Mouse (Mus musculus) megakaryocyte, embryonic 14.5 days (primary cell): ENCODE measurements around the gene Ssbp2. TPM values are rescaled to one million over a fixed set of nuclear protein-coding genes. Genes with fewer than 3 reads are reported as not detected.

Source experiments
- H3K27me3 ChIP-seq: replicated peaks from 2 replicates; pipeline ENCODE3; 2012; ENCODE audit warnings: inconsistent platforms
- H3K36me3 ChIP-seq: replicated peaks from 2 replicates; pipeline ENCODE3; 2012; ENCODE audit warnings: low read length, inconsistent platforms, mixed read lengths
- H3K4me1 ChIP-seq: 2 replicates; pipeline ENCODE4 v1.6.1; 2012; ENCODE audit warnings: inconsistent platforms
- H3K4me3 ChIP-seq: replicated peaks from 2 replicates; pipeline ENCODE3; 2012; ENCODE audit warnings: moderate library complexity, mild to moderate bottlenecking, inconsistent platforms
- H3K9me3 ChIP-seq: 2 replicates; pipeline ENCODE4 v1.6.1; 2012; ENCODE audit warnings: inconsistent platforms
- FLI1 ChIP-seq: IDR thresholded peaks from 2 replicates; pipeline ENCODE4 v1.6.1; 2012; ENCODE audit warnings: low read length, inconsistent platforms, mixed read lengths
- GATA1 ChIP-seq: IDR thresholded peaks from 3 replicates; pipeline ENCODE4 v1.6.1; 2012; ENCODE audit warnings: mixed read lengths, low read length, inconsistent platforms, borderline replicate concordance
- polyA plus RNA-seq: library from polyadenylated mRNA; stranded (reverse); fragments of >175 nt; gene quantifications from 2 replicates; pipeline ENCODE4 v1.2.3, GENCODE M21; 2012; ENCODE audit warnings: low replicate concordance; ENCODE audit not compliant: insufficient read depth

Ssbp2 gene
- polyA plus RNA-seq, 1 experiment = 15.0 TPM

DNA sequence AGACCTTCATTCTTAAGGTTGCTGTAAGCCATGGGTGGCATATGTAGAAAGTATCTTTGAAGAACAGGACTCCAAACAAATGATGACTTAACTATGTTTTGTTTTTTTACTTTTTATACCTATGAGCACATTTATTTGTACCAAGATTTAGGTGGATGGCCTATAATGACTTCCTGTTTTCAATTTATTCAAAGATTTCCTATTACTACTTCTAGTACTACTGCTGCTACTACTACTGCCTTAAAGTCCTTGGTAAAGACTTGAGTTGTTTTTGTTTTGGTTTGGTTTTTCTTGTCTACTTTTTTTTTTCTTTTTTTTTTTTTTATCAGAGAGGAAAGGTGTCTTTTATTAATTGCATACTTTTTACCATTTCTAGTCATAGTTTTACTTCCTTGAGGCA lies 121.4 kb downstream of the Ssbp2 start:
- Histone ChIP-seq H3K36me3 (peaks cover 13% of the 10 kb centered on the region), H3K9me3 (no peaks in the 10 kb centered on the region), H3K27me3 (no peaks in the 10 kb centered on the region), H3K4me1 (peaks cover 27% of the 10 kb centered on the region), H3K4me3 (no peak overlapping the region)
- TF ChIP-seq FLI1 (no peak), GATA1 (no peak)

DNA sequence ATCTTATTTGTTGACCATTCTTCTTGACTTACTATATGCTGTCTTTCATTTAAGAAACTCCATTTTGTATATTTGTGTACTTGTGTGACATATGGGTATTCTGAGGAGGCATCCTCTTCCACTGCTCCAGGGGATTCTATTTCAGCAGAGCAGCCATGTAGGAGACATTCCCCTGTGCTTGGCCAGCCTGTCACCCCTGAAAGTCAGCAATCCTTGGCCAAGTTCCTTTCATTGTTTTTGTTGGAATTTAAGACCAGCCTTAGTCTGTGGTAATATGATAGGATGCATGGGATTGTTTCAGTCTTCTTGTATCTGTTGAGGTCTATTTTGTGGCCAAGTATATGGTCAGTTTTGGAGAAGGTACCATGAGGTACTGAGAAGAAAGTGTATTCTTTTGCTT lies 122.1 kb downstream of the Ssbp2 start:
- Histone ChIP-seq H3K9me3 (no peaks in the 10 kb centered on the region), H3K27me3 (no peaks in the 10 kb centered on the region), H3K4me1 (peaks cover 27% of the 10 kb centered on the region), H3K4me3 (no peak overlapping the region), H3K36me3 (peaks cover 13% of the 10 kb centered on the region)
- TF ChIP-seq FLI1 = no peak
- no peak for TF ChIP-seq GATA1

DNA sequence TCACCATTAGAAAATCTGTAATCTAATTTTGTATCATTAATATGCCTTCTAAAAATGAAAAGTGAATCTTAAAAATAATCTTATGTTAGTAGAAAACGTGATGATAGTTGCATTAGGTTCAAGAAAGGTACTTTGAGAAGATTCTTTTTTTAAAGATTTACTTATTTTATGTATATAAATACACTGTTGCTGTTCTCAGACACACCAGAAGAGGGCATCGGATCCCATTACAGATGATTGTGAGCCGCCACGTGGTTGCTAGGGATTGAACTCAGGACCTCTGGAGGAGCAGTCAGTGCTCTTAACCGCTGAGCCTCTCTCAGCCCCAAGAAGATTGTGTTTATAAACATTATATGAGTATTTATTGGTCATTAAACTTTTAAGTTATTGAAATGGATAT lies 126.3 kb downstream of the Ssbp2 start:
- Histone ChIP-seq H3K4me3 (no peak overlapping the region), H3K36me3 (peaks cover 6% of the 10 kb centered on the region), H3K4me1 (peaks cover 18% of the 10 kb centered on the region), H3K9me3 (no peaks in the 10 kb centered on the region), H3K27me3 (no peaks in the 10 kb centered on the region)
- TF ChIP-seq GATA1 = no peak
- no peak for TF ChIP-seq FLI1

DNA sequence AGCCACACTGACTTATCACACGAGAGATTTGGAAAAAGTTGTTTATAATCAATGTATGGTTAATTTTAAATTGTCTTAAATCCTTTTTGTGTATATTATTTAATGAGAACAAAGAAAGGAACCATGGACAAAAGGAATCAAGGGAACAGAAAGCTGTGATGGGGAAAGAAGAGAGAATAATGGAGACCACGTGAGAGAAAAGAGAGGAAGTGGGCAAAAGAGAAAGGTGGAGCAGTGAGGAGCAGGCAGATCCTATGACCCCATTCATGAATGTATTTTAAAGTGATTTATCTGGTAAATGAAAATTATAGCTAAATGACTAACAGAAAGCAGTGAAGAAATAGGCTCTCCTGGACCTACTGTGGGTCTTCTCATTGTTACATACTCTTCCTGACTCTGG lies 128.4 kb downstream of the Ssbp2 start:
- Histone ChIP-seq H3K36me3 (peaks cover 11% of the 10 kb centered on the region), H3K27me3 (no peaks in the 10 kb centered on the region), H3K4me1 (peaks cover 12% of the 10 kb centered on the region), H3K4me3 (no peak overlapping the region), H3K9me3 (no peaks in the 10 kb centered on the region)
- TF ChIP-seq FLI1 = no peak

DNA sequence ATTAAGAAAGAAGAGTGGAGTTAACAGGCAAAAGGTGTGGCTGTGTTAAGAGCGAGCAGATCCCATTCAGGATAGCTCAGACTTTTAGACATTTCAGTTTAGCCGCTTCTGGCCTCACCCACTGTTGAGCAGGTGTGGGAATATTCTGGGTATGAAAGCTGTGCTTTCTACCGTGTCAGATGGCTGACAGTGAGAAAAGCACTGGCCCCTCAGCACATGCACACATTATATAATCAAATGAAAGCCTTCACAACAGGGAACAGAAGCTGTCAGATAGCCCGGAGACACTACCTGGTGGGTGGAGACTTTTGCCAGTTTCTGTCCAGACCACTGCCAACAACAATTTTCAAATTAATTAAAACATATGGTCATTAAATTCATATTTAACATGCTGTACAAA lies 131.8 kb downstream of the Ssbp2 start:
- peaks cover 4% of the 10 kb centered on the region for H3K36me3 ChIP-seq
- H3K4me1 ChIP-seq = peaks cover 2% of the 10 kb centered on the region; the same call in 1 of the 2 replicates
- H3K9me3 ChIP-seq = no peaks in the 10 kb centered on the region
- TF ChIP-seq GATA1 (no peak), FLI1 (no peak)
- H3K27me3 ChIP-seq = no peaks in the 10 kb centered on the region
- no peak overlapping the region for H3K4me3 ChIP-seq

DNA sequence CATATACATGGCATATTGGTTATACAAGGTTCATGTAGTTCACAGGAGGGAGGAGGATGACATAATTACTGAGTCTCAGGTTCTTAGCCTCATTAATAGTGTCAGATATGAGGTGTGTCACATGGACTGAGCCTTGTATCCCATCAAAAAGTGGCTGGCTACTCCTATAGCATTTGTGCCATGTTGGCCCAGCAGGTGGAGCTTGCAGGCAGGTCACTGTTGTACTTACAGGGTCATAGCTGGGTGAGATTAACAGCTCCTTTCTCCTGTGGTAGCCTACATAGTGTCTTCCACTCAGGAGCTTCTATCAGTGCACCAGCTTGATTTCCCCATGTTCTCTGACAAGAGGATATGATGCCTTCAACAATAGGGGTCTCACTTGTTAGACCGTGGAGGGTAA lies 135.2 kb downstream of the Ssbp2 start:
- Histone ChIP-seq H3K36me3 (peaks cover 4% of the 10 kb centered on the region), H3K4me1 (peaks cover 2% of the 10 kb centered on the region), H3K27me3 (no peaks in the 10 kb centered on the region), H3K9me3 (no peaks in the 10 kb centered on the region), H3K4me3 (no peak overlapping the region)
- TF ChIP-seq GATA1 (no peak), FLI1 (no peak)

DNA sequence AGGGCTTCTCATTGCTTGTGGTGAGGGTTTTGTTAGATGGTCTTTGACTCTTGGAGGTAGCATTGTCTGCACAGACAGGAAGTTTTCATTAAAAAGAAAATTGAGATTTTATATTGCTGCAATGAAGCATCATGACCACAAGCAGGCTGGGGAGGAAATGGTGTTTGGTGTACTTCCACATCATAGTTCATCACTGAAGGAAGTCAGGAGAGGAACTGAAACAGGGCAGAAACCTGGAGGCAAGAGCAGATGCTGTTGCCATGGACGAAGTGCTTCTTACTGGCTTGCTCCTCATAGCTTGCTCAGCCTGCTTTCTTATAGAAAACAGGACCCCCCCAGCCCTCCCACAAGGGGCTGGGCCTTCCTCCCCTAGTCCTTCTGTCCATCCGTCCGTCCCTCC lies 139.5 kb downstream of the Ssbp2 start:
- no peaks in the 10 kb centered on the region for H3K27me3 ChIP-seq
- TF ChIP-seq GATA1 = no peak
- no peak for TF ChIP-seq FLI1
- no peaks in the 10 kb centered on the region for H3K9me3 ChIP-seq
- no peak overlapping the region for H3K4me3 ChIP-seq
- H3K36me3 ChIP-seq = peaks cover 11% of the 10 kb centered on the region
- peaks cover 27% of the 10 kb centered on the region for H3K4me1 ChIP-seq

DNA sequence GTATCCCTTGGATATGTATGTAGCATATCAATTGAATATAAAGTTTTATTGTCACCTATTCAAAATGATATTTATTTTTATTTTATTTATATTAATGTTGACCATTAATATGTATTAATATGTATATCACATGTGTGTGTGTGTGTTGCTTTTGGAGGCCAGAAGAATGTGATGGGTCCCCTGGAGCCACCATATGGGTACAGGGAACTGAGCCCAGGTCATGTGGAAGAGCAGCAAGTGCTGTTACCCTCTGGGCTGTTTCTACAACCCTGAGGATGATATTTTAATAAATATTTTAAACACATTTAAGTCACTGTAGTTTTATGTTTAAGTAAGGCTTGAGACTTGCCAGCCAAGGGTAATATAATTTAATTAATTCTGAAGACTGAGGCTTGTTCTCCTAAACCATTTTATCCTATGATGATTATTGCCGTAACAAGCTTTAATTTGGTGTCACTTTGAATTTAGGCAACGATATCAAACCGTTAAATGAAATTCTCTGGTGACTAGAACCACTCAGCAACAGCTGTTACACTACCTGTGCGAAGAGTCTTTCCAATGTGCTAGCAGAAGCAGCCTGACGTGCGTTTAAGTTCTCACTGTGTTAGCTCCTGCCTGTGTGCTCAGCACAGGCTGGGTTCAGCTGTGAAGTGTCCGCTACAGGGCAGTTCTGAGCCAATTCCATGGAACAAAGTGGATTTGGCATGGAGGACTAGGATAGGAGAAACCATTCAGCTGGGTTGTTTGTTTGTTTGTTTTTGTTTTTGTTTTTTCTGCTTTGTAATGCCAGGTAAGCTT lies 145.2 kb downstream of the Ssbp2 start:
- peaks cover 23% of the 10 kb centered on the region for H3K36me3 ChIP-seq

DNA sequence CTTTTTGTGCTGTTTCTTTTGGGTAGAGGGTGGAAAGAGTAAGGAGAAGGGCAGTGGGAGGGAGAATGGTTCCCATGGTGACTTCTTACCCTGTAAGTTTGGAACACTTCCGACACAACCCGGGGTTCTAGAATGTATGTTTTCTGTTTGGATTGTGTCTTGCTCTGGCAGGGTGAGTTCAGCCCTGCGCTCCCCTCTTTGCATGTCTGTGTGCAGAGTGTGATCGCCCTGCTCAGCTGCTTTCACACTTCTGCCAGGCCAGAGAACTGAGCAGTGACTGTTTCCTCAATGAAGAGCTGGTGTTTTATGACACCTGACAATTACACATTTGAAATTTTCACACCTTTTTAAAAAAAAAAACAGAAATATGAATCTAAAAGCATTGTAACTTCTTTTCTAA lies 150.5 kb downstream of the Ssbp2 start:
- Histone ChIP-seq H3K27me3 (no peaks in the 10 kb centered on the region), H3K4me3 (no peak overlapping the region), H3K9me3 (no peaks in the 10 kb centered on the region), H3K36me3 (peaks cover 16% of the 10 kb centered on the region), H3K4me1 (peaks cover 28% of the 10 kb centered on the region)
- TF ChIP-seq FLI1 = no peak
- TF ChIP-seq GATA1 = no peak

More for the DNA sequence above, 145.2 kb downstream of the Ssbp2 start:
- no peak overlapping the region for H3K4me3 ChIP-seq
- no peak for TF ChIP-seq GATA1
- TF ChIP-seq FLI1 = no peak
- peaks cover 31% of the 10 kb centered on the region for H3K4me1 ChIP-seq
- no peaks in the 10 kb centered on the region for H3K27me3 ChIP-seq
- no peaks in the 10 kb centered on the region for H3K9me3 ChIP-seq

DNA sequence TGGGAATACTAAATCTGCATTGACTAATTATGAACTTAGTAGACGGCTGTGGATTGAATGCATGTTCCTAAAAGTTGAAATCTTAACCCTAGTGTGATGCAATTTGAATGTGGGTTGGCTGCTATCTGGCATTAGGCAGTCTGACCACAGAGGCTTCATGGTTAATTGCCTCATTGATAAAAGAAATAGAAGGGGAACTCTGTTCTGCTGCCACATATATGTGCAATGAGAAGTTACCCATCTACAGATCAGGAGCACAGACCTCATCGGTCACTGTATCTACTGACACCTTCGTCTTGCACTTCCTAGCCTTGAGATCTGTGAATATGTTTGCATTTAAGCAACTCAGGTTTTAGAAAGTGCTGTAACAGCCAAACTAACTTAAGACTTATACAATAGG lies 151.8 kb downstream of the Ssbp2 start:
- TF ChIP-seq FLI1 = no peak
- no peak overlapping the region for H3K4me3 ChIP-seq

DNA sequence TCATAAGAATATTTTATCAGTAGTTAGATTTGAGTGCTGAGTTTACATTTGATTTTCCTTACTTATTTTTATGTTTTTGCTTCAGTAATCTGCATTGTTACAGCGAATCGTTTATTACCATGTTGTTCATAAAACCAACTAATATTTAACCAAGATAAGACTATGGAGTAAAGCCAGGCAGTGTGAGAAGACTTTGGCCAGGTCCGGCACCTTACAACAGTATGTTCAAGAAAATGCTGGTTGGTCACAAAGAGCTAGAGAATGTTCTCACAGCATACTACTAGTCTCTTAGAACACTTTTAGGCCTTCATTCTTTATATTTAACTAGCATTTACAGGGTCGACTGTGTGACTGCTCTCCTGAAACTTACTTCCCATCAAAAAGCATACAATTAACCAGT lies 152.5 kb downstream of the Ssbp2 start:
- Histone ChIP-seq H3K27me3 (no peaks in the 10 kb centered on the region), H3K9me3 (no peaks in the 10 kb centered on the region), H3K36me3 (peaks cover 10% of the 10 kb centered on the region), H3K4me3 (no peak overlapping the region), H3K4me1 (peaks cover 25% of the 10 kb centered on the region)
- no peak for TF ChIP-seq GATA1
- TF ChIP-seq FLI1 = no peak

More for the DNA sequence above, 151.8 kb downstream of the Ssbp2 start:
- Histone ChIP-seq H3K4me1 (peaks cover 30% of the 10 kb centered on the region), H3K9me3 (no peaks in the 10 kb centered on the region), H3K36me3 (peaks cover 15% of the 10 kb centered on the region), H3K27me3 (no peaks in the 10 kb centered on the region)
